Mouse (Mus musculus) heart, postnatal 10 days (tissue): ENCODE results near the gene Casc1. TPM values are rescaled to one million over a fixed set of nuclear protein-coding genes. Genes with fewer than 3 reads are reported as not detected.
A peak's percentile ranks its signal among the peaks of the same experiment; 100 is the strongest.

ENCODE experiments used
- DNase-seq, 2 experiments: peaks; one replicate each; pipeline ENCODE4 v3.0.0; 2021
- intact Hi-C: fragments of 180-260 bp; cut with DNase I; formaldehyde crosslinking; loops from one replicate; pipeline ENCODE4 v1.15.1; 2025
- total RNA-seq, 2 experiments: library from RNA; stranded (reverse); gene quantifications; 2 replicates each; pipeline ENCODE4 v1.2.3; 2021

The Casc1 gene
- under 1 TPM; 0.40 to 0.77 TPM for total RNA-seq

GRCm38 (mm10) chr6:145210816-145211338 is at the start of gene Casc1, which contains the start of gene Etfrf1:
Casc1 (minus strand) TSS chr6:145211005.
Etfrf1 (plus strand) TSS chr6:145211134.
- intact Hi-C loops = loop anchor here (1.0 to 2.0 kb wide), 2 partner anchors 38 to 130 kb away; no protein-coding TSS in a partner anchor

GRCm38 (mm10) chr6:145256701-145257073 is 45.9 kb upstream of the Casc1 start:
- intact Hi-C loops = no loop called here

More at GRCm38 (mm10) chr6:145210816-145211338, at the start of gene Casc1, which contains the start of gene Etfrf1:
- peak; percentile 99 for DNase-seq

GRCm38 (mm10) chr6:145255952-145256700 is 45.3 kb upstream of the Casc1 start:
- intact Hi-C loops = no loop called here
- DNase-seq = peak; percentile 27 to 45

More at GRCm38 (mm10) chr6:145256701-145257073, 45.9 kb upstream of the Casc1 start:
- no peak for DNase-seq

- intact Hi-C loops = loop anchor here (1.0 kb wide), 1 partner anchor 90 kb away; no protein-coding TSS in a partner anchor
- peak in 1 of 2 experiments; percentile 10 for DNase-seq
These were observed 40.0 kb upstream of the Casc1 start for GRCm38 (mm10) chr6:145250820-145251219.

GRCm38 (mm10) chr6:145250185-145250791 is 39.5 kb upstream of the Casc1 start, which contains the start of gene Kras:
Kras (minus strand) TSS chr6:145250239.
- DNase-seq = peak; percentile 93 to 94
- intact Hi-C loops = loop anchor here (1.0 kb wide), 1 partner anchor 91 kb away; no protein-coding TSS in a partner anchor

- DNase-seq = peak; percentile 66 to 70
- intact Hi-C loops = loop anchor here (1.0 to 2.0 kb wide), 2 partner anchors 39 to 92 kb away; partner anchors contain the start of genes Casc1 and Etfrf1
These were observed 38.7 kb upstream of the Casc1 start for GRCm38 (mm10) chr6:145249291-145250184.

- no peak for DNase-seq
- intact Hi-C loops = loop anchor here (2.0 kb wide), 1 partner anchor 37 kb away; the partner anchor contains the start of genes Casc1 and Etfrf1
These were observed 37.1 kb upstream of the Casc1 start for GRCm38 (mm10) chr6:145247886-145248285.

GRCm38 (mm10) chr6:145246841-145247240 is 36.0 kb upstream of the Casc1 start:
- DNase-seq = no peak
- intact Hi-C loops = no loop called here

GRCm38 (mm10) chr6:145242521-145242920 is 31.7 kb upstream of the Casc1 start:
- no peak for DNase-seq
- intact Hi-C loops = loop anchor here (1.0 kb wide), 1 partner anchor 100 kb away; no protein-coding TSS in a partner anchor

- intact Hi-C loops = no loop called here
- no peak for DNase-seq
These were observed 29.5 kb upstream of the Casc1 start for GRCm38 (mm10) chr6:145240285-145240684.

- DNase-seq = no peak
- intact Hi-C loops = no loop called here
These were observed 26.3 kb upstream of the Casc1 start for GRCm38 (mm10) chr6:145237148-145237547.

- intact Hi-C loops = no loop called here
These were observed 24.6 kb upstream of the Casc1 start for GRCm38 (mm10) chr6:145235367-145235766.

GRCm38 (mm10) chr6:145234391-145234790 is 23.6 kb upstream of the Casc1 start:
- DNase-seq = no peak
- intact Hi-C loops = no loop called here

More at GRCm38 (mm10) chr6:145235367-145235766, 24.6 kb upstream of the Casc1 start:
- no peak for DNase-seq

- DNase-seq = no peak
- intact Hi-C loops = no loop called here
These were observed 15.5 kb upstream of the Casc1 start for GRCm38 (mm10) chr6:145226296-145226695.

GRCm38 (mm10) chr6:145224246-145224645 is 13.4 kb upstream of the Casc1 start:
- DNase-seq = no peak
- intact Hi-C loops = no loop called here

GRCm38 (mm10) chr6:145215826-145216225 is 5.0 kb upstream of the Casc1 start:
- DNase-seq = no peak
- intact Hi-C loops = no loop called here

GRCm38 (mm10) chr6:145213916-145214315 is 3.1 kb upstream of the Casc1 start:
- intact Hi-C loops = no loop called here
- no peak for DNase-seq

GRCm38 (mm10) chr6:145211376-145212305 is 836 bp upstream of the Casc1 start:
- DNase-seq = peak in 1 of 2 experiments; percentile 16
- intact Hi-C loops = loop anchor here (1.0 to 2.0 kb wide), 2 partner anchors 37 to 130 kb away; no protein-coding TSS in a partner anchor
